Mouse (Mus musculus) G1E-ER4 (cell line): ENCODE data around the gene 1700013G24Rik. TPM values are rescaled to one million over a fixed set of nuclear protein-coding genes. Genes with fewer than 3 reads are reported as not detected.

Experiments
- GATA1 ChIP-seq: IDR thresholded peaks from one replicate; pipeline ENCODE4 v1.8.0; 2012; ENCODE audit warnings: low read length, inconsistent platforms
- polyA plus RNA-seq: library from polyadenylated mRNA; stranded (reverse); fragments of >175 nt; gene quantifications from 2 replicates; pipeline ENCODE4 v1.2.3, GENCODE M21; 2012

1700013G24Rik gene
- polyA plus RNA-seq, 1 experiment: not detected

DNA sequence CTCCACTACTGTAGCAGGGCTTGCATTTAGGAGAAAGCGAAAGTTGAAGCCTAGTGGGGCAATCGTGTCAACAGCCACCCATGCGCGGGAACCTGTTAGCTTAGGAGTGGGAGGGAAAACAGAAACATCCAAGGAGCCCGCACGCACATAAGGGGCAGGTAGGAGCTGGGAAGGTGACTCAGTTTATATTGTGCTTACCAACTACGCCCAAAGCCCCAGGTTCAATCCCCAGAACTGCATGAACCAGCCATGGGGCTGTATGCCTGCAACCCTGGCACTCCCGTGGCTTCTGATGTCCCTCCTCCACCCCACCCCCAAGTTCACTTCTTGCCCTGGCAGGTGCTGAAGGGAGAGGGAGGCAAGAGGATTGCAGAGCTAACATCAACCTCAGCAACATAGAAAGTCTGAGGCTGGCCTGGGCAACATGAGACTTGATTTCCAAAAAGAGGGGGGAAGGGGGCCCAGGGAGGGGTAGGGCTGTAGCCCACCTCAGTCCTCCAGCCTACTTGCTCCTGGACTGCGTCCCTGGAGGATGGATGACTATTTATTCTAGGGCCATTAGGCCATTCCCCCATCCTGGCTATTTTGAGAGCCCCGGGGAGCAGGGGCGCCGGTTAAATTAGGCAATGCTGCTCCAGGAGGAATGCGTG lies 28.4 kb downstream of the 1700013G24Rik start:
- TF ChIP-seq GATA1: no peak

DNA sequence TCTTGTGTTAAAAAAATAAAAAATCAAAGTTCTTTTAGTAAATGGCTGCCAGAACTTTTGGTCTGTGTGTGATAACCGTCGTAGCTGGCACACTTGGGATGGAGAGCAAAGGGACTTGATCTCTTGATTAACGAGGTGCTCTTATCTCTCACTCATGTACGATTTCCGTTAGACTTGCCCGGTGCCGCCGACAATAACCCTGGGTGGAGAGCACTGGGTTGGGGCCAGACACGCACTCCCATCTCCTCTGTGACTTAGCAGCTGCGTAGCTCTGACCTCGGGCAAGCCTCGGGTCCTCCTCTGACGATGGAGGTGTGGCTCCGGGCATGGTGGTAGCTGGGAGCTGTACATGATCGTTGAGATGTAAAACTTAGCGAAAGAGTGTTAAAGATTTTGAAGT lies 30.8 kb downstream of the 1700013G24Rik start:
- TF ChIP-seq GATA1: no peak

DNA sequence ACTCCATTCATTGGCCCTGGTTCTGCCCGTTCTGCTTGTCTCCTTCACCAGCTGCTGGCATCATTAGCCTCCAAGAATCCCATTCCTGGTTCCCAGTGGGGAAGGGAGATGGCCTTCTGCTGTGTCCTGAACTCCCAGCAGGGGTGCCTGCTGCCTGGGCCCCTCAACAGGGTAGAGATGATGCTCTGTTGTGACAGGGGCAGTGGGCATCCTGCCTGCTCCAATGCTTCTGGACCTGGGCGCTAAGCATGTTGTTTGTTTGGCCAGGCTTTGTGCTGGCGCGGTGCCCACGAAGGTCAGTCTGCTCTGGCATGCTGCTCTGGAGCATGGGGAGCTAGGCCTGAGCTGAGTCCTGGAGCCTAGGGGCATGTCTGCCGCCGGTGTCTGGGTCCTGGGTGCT lies 31.5 kb downstream of the 1700013G24Rik start:
- no peak for TF ChIP-seq GATA1

DNA sequence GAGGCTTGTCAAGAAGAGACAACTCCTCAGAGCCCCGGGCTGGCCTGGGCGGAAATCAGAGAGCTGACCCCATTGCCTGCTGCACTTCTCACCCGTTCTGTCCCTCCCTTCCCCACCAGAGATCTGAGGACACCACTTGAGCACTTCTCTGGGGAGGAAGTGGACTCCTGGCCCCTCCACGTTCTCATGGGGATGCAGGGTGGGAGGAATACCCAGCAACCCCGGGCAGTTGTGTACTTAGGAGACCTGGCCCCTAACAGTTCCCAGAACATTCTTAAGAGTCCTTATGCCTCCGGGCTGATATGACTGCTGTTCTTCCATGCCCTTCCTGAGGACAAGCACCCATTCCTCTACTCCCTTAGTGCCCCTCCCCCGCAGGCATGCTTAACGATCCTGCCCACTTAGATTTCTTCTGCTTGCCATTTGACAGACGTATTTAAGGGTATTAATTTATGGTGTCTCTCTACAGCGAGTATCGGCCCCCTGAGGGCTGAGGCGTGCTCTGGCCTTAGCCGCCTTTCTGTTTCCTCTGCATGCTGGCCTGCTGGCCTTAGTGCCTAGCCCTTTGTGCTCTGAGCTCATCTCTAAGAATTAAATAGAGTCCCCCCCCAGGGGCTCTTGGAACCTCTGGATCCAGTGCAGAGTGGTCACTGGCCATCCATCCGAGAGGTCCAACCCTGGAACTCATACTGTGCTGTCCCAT lies 32.3 kb downstream of the 1700013G24Rik start:
- TF ChIP-seq GATA1: no peak

DNA sequence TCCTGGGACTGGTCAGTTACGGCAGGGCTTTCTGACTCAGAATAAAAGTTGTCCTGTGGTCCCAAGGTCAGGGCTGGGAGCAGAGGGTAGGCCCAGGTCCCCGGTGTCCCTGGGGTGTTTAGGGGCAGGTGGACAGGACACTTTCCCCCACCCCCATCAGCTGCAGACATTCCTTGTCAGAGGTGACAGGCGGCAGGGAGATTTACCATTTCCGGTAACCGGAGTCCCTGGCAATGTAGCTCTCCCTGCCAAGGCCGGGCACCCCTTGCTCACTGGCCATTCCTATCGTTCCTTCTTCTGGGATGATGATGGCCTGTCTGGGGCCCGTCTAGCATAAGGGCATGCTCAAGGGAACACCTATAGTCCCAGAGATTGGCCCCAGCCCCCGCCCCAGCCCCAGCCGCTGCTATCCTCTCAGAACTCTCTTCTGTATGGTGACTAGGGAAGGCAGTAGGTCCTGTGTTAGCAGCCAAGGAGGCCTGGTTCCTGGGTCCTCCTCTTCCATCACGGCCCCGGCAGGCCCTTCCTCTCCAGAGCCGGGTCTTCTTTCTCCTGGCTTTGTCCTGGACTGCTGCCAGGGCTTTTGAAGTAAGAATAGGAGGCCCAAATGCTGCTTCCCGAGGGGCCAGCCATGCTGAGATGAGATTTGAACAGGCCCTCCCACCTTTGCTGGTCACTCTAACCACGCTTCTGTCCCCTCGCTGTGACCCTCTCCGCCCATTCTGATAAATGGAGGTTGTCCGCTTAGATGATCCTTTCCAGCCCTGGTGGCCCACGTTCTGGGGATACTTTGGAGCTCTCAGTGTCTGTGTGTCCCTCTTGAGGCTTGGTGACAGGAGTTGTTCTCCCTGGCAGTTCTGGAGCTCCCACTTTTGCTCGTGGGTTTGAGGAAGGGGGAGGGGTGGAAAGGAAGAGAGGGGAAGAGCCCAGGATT lies 33.3 kb downstream of the 1700013G24Rik start:
- TF ChIP-seq GATA1: no peak

DNA sequence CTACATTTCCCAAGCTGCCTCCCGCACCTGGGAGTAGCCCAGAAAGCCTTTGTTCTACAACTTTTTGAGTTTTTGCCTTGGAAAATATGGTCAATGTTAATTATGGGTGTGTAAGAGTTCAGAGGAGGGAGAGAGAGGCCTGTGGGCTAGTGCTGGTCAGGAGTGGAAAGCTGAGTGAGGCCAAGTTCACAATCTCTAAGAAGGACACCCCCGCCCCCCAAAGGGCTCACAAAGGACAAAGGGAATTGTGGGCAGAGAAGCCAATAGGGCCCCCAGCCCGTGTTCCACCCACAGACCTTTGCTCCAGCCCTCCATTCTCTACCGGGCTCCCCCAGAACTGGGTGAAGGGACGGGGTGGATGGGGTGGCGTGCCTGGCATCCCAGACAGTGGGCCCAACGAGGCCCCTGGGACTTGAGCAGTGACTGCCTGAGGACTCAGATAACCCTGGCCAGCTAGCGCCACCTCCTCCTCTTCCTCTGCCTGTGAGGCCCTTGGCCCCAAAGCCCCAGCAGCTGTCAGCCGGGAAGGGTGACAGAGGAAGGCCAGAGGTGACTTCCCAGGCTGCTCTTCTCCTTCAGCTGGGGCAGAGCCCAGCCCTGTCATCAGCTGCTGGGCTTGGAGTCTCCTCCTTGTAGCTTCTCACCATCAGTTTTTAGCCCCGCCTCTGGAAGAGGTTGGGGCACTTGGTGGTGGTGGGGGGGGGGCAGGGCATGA lies 34.4 kb downstream of the 1700013G24Rik start:
- TF ChIP-seq GATA1: no peak

DNA sequence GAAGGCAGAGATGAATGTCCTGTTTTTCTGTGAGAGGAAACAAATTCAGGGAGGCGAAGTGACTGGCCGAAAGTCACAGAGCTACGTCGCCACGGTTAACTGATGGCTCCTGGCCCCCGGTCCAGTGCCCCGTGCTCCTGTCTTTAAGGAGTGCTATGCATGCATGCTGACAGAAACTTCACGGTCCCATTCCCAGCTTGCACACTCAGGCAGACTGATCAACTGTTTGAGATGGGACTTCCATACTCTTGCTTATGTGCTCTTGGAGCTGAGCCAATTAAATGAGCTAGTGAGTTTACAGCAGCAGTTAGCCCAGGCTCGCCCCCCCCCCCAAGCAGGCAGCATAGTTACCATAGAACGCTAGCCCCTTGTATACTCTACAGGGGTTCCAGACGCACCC lies 35.0 kb downstream of the 1700013G24Rik start:
- no peak for TF ChIP-seq GATA1

DNA sequence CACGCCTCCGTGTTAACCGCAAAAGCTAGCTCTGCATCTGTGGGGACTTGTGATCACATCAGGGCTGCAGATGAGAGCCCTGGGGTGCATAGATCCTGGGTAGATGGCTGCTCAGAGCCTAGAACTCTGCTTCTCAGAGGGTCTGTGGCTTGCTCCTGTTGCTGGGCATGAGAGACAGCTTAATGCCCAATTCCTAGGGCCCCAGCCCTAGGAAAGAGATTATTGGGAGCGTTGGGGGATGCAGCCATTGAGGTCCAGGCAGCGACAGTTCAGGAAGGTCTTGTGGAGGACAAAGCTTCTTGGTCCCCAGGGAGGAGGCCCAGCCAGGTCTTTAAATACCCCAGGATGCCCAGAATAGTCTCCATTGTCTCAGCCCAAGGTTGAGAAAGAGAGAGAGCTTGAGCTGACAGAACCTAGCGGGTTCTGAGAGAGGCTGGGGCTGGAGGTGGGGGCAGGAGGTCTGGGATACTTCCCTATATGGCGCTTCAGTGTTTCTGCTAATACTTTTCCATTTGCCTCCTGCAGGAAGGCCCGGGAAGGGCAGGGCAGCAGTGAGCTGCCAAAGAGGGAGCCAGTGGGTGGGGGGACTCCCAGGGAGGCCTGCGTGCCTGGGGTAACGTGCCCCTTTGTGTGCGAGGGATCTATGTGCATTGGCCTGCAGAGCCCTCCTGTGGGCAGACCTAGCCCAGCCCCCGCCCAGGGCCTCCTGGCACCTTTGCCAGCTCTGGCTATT lies 35.7 kb downstream of the 1700013G24Rik start:
- no peak for TF ChIP-seq GATA1

DNA sequence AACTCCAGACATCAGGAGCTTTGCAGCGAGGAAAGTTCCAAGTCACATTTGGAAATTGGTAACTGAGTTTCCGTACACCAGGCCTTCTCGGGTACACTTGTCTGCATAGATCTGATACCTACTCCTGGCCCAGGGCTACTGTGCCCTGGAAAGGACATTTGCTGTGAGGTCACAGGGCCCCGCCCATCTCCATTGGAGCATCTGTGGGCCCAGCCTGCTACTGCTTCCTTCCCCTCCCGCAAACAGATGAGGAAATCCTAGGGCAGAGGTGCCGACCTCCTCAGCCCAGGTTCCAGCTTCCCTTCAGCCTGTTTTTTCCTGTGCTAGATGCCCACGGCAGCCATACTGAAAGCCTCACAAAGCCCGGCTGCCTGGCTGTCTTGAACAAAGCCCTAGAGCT lies 36.9 kb downstream of the 1700013G24Rik start:
- TF ChIP-seq GATA1: no peak

DNA sequence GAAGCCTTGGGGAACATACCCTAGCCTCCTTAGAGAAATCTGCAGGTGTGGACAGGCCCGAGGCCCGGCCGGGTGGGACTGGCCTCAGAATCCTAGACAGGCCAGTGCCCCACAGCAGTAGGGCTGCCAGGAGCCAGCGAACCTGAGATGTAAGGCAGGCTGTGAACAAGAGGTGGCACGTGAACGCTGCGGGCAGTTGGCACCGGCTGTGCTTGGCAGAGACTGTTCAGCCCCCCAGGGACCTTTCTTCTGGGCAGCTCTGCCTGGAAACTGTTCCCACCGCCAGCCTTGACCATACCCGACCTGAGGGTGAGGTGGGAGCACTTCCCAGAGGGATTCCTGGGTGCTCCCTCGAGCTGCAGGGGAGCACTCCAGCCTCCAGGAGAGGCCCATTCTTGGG lies 39.5 kb downstream of the 1700013G24Rik start:
- TF ChIP-seq GATA1: no peak

DNA sequence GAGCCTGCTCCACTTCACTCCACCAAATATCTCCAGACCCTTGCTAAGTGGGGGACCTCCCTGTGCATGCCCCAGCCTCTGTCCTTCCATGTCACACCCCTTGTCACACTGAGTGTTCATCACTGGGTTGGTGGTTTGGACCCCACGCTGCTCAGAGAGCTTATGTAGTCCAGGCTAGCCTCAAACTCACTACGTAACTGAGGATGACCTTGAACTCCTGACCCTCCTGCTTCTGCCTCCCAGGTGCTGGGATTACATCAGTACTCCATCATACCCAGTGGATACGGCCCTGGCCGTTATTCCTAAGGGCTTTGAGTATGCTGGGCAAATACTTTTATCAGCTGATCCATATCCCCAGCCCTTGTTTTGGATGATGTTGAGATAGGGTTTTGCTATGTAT lies 40.1 kb downstream of the 1700013G24Rik start:
- no peak for TF ChIP-seq GATA1

DNA sequence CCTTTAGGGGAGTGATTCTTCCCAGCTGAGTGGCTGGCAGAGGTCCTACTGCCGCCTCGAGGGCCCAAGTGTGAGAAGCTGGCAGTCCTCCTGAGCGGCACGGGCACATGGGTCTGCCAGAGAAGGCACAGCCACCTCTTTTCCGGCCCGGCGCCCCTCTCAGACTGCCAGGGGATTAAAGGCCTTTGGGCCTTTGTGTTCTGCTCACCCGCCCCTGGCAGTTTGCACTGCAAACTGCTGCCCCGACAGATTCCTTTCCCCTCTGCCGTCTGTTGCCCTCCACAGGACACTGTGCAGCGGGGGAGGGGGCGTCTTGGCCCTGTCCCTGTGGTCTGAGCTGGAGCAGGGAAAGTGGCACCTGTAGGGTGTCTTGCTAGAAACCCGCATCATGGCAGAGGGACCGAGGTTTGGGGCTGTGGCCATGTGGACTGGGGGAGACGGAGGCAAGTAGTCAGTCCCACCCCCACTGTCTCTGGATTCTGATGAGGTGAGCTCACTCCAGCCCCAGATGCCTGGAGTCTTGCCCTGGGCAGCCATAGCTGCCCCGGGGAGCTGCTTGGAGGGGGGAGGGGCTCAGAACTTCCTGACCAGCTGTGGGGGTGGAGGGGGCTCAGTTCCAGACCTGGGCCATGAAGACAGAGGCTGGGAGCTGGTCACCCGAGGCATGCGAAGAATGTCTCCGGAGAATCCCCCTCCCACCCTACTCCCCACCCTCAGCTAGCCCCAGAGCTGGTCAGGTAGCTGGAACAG lies 41.8 kb downstream of the 1700013G24Rik start:
- TF ChIP-seq GATA1: no peak

DNA sequence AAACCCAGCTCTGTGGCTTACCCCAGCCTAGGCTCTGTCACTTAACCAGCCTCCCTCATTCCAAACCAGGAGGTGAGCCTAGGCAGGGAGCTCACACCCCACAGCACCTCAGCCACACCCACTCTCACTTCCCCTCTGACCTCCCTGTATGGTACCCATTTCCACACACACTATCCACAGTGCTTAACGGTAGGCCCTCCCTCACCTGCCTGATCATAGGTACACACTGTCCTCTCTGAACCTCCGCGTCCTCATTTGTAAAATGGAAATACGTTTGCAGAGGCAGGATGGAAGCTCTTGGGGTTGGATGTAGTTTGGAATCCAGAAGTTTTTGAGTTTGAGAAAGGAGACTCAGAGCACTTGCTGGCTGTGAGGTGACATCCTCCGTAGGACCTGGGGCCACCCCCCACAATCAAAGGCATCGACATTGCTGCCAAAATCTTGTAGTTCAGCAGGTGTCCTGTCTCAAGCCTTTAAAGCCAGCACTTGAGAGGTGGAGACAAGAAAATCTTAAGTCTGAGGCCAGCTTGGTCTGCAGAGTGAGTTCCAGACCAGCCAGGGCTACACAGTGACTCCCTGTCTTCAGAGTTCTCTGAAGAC lies 42.5 kb downstream of the 1700013G24Rik start:
- TF ChIP-seq GATA1: no peak

DNA sequence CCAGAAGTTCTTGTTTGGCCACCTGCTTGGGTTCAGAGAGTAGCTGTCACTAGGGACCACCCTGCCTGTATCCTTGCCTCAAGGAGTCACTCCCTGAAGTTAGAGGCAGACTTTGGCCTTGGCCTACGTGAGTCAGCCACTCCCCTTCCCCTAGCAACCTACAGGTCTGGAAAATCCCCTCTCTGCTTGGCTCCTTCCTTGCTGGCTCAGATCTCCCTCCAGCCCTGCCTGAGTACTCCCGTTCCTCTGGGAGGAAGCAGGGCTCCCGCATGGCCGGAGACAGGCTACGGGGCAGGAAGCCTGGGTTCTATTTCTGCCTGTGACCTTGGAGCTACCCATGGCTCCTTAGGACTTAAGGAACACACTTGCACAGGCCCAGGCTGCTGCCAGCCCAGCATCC lies 44.3 kb downstream of the 1700013G24Rik start:
- TF ChIP-seq GATA1: no peak
